Mouse (Mus musculus): Measurements from ENCODE around the gene Slc38a3. TPM values are rescaled to one million over a fixed set of nuclear protein-coding genes. Genes with fewer than 3 reads are reported as not detected.

The Slc38a3 gene
- polyA plus RNA-seq, 1 experiment from 2014 or later, result 3.5 TPM

DNA sequence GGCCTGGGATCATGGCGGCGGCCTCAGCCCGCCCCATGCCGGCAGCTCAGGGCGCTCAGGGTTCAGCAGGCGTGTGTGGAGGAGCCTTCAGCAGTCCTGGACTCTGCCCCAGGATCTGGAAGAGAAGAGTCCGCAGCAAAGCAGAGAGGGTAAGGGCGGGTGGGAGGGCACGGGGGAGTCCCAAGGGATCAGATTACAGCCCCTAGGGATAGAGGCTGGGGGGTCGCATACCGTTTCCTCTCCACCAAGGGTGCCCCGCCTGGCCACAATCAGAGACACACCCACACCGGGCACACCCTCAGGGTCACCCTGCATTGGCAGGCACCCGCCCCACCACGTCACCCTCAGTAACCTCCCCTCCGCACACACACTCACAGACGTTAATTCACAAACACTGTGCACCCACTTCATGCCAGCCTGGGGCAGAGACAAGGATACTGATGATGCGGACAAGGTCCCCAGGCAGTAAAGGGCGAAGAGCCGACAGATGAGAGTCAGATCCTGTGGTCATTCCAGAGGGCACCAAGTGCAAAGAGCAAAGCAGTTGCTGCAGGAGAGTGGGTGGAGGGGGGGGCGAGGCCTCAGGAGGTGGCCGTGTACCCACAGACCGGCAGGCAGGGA, 64.2 kb downstream of the Slc38a3 start:
- Histone ChIP-seq H3K4me1 (replicated peaks) (peaks cover 79% of the 10 kb centered on the region), H3K4me2 (peak overlapping the region; percentile 45), H3K9ac (replicated peaks) (peak overlapping the region; percentile 34), H3K27ac (peak overlapping the region; percentile 74), H3K36me3 (no peaks in the 10 kb centered on the region), H3K4me3 (replicated peaks) (peak overlapping the region; percentile 20), H3K27me3 (no peaks in the 10 kb centered on the region; the same call in 1 of the 2 replicates), H3K9me3 (no peaks in the 10 kb centered on the region)
- ATAC-seq (ENCODE audit: insufficient number of reproducible peaks, insufficient read depth, low FRiP score, low TSS enrichment, low read depth), result no peak
- 38% methylated on average over 23 of the region's 23 CpGs for WGBS

DNA sequence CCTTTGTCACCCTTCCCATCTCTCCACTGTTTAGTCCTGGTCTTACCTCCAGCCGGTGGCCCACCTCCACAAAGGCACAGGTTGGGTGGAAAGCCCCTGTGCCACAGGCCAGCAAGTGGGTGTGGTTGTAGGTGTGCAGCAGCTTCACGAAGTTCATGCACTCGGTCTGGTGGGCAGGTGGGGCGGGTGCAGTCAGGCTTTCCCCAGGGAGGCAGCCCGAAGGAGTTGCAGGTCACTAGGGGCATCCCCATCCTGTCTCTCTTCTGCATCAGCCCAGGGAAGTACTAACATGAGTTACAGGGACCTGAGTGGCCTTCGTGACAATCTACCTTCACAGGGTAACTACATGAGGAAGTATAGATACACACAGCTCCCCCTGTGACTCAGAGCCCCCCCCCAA, 66.1 kb downstream of the Slc38a3 start:
- Histone ChIP-seq H3K4me1 (replicated peaks) (peaks cover 60% of the 10 kb centered on the region), H3K27ac (no peak overlapping the region)
- WGBS, result 79% methylated on average over 6 of the region's 6 CpGs

DNA sequence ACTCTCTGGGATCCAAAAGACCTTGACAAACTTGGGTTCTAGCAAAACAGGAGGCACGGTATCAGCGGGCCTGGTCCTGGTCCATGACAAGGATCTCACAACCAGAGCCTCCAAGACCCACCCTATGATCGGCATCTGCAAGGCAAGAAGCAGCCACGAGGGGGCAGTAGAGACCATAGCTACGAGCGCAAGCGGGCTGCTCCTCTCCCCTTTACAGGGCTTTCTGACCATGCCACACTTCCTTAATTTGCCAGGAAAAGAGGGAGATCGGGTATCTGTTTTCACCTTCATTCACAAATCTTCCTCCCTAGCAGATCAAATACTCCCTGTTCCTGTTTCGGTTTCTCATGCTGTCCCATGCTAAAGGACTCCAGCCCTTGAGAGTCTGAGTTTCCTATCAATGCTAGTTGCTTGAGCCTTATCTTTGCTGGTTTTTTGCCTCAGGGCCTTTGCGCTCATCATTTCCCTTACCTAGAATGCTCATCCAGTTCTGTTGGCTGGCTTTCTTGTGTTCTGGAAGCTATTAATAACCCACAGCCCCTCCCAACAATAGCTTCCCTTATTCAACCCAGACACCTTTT, 67.2 kb downstream of the Slc38a3 start:
- Histone ChIP-seq H3K36me3 (peaks cover 4% of the 10 kb centered on the region; the same call in 1 of the 2 replicates), H3K9me3 (no peaks in the 10 kb centered on the region), H3K27me3 (peaks cover 8% of the 10 kb centered on the region), H3K27ac (0 out of 2 replicates have a peak overlapping the region, but pooled peaks have one; percentile 5), H3K4me1 (replicated peaks) (peaks cover 49% of the 10 kb centered on the region), H3K4me3 (replicated peaks) (no peak overlapping the region), H3K4me2 (no peak overlapping the region), H3K9ac (replicated peaks) (0 out of 2 replicates have a peak overlapping the region, but pooled peaks have one; percentile 5)
- no peak for ATAC-seq (ENCODE audit: insufficient number of reproducible peaks, insufficient read depth, low FRiP score, low TSS enrichment, low read depth)
- WGBS, result 11% methylated on average over 10 of the region's 10 CpGs

More for the DNA sequence above, 66.1 kb downstream of the Slc38a3 start:
- Histone ChIP-seq H3K9me3 (no peaks in the 10 kb centered on the region), H3K4me2 (no peak overlapping the region), H3K36me3 (peaks cover 4% of the 10 kb centered on the region; the same call in 1 of the 2 replicates), H3K9ac (replicated peaks) (no peak overlapping the region), H3K4me3 (replicated peaks) (no peak overlapping the region), H3K27me3 (peaks cover 8% of the 10 kb centered on the region)
- no peak for ATAC-seq (ENCODE audit: insufficient number of reproducible peaks, insufficient read depth, low FRiP score, low TSS enrichment, low read depth)

DNA sequence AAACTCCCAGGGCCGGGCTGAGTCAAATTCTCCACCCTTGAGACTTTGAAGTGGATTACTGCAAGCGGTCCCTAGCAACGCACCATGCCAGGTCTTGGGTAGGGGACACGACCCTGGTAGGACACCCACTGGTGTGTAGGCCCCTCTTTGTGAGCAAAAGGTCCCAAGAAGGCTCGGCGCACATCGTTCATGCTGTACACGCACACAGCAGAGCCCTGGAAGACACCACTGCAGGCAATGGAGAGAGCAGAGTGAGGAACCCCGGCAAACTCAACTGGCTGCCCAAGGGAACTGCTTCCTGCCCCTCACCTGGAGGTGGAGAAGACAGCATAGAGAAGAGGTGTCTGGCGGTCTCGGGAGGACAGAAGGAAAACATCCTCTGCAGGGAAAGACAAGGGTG, 68.1 kb downstream of the Slc38a3 start:
- H3K4me1 ChIP-seq (replicated peaks), result peaks cover 40% of the 10 kb centered on the region
- H3K4me2 ChIP-seq, result no peak overlapping the region
- H3K36me3 ChIP-seq, result peaks cover 4% of the 10 kb centered on the region; the same call in 1 of the 2 replicates
- no peak overlapping the region for H3K4me3 ChIP-seq (replicated peaks)
- 82% methylated on average over 11 of the region's 11 CpGs for WGBS
- ATAC-seq (ENCODE audit: insufficient number of reproducible peaks, insufficient read depth, low FRiP score, low TSS enrichment, low read depth), result no peak
- H3K27me3 ChIP-seq, result peaks cover 8% of the 10 kb centered on the region
- no peak overlapping the region for H3K27ac ChIP-seq
- no peak overlapping the region for H3K9ac ChIP-seq (replicated peaks)
- H3K9me3 ChIP-seq, result no peaks in the 10 kb centered on the region

DNA sequence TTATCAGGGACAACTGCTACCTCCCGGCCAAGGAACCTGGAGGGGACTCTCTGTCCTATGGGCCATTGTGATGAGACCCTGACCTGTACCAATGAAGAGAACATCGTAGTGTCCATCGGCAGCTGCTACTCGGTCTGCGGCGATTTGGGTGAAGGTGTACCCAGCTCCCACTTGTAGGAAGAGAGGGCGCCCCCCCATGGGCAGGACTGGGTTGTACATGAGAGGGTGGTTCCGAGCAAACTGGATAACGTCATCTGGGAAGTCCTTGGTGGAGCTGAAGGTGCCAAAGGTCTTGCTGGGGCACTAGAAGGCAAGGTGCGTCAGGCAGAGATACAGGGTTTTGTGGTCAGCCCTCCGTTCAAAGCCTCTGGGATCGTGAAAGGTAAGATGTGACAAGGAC, 68.6 kb downstream of the Slc38a3 start:
- no peak for ATAC-seq (ENCODE audit: insufficient number of reproducible peaks, insufficient read depth, low FRiP score, low TSS enrichment, low read depth)
- no peak overlapping the region for H3K4me3 ChIP-seq (replicated peaks)
- H3K27me3 ChIP-seq, result peaks cover 8% of the 10 kb centered on the region
- no peaks in the 10 kb centered on the region for H3K9me3 ChIP-seq
- H3K36me3 ChIP-seq, result peaks cover 4% of the 10 kb centered on the region; the same call in 1 of the 2 replicates
- peaks cover 35% of the 10 kb centered on the region for H3K4me1 ChIP-seq (replicated peaks)
- 79% methylated on average over 12 of the region's 12 CpGs for WGBS
- no peak overlapping the region for H3K9ac ChIP-seq (replicated peaks)
- no peak overlapping the region for H3K27ac ChIP-seq
- no peak overlapping the region for H3K4me2 ChIP-seq

Other genes starting within 250 kb of the Slc38a3 start
- 47.0 and 47.7 TPM in 2 replicates for gene Tmem115, start 135.6 kb downstream of the Slc38a3 start, polyA plus RNA-seq (2016; fragmentation: Nextera tagmentation; extraction: Ambion mirVana)
- gene Cyb561d2, start 127.3 kb downstream of the Slc38a3 start, polyA plus RNA-seq (2016; fragmentation: Nextera tagmentation; extraction: Ambion mirVana), result 15.3 and 15.6 TPM in 2 replicates
- 38.6 and 40.1 TPM in 2 replicates for gene Nprl2, start 127.3 kb downstream of the Slc38a3 start, polyA plus RNA-seq (2016; fragmentation: Nextera tagmentation; extraction: Ambion mirVana)
- 1.2 and 1.7 TPM in 2 replicates for gene Zmynd10, start 122.2 kb downstream of the Slc38a3 start, polyA plus RNA-seq (2016; fragmentation: Nextera tagmentation; extraction: Ambion mirVana)
- gene Rassf1, start 118.0 kb downstream of the Slc38a3 start, polyA plus RNA-seq (2016; fragmentation: Nextera tagmentation; extraction: Ambion mirVana), result 59.8 and 64.8 TPM in 2 replicates
- gene Tusc2, start 106.3 kb downstream of the Slc38a3 start, polyA plus RNA-seq (2016; fragmentation: Nextera tagmentation; extraction: Ambion mirVana), result 50.6 and 52.6 TPM in 2 replicates
- 127 and 128 TPM in 2 replicates for gene Hyal2, start 101.6 kb downstream of the Slc38a3 start, polyA plus RNA-seq (2016; fragmentation: Nextera tagmentation; extraction: Ambion mirVana)
- 13.7 and 14.9 TPM in 2 replicates for gene Hyal1, start 92.6 kb downstream of the Slc38a3 start, polyA plus RNA-seq (2016; fragmentation: Nextera tagmentation; extraction: Ambion mirVana)
- 14.3 and 16.1 TPM in 2 replicates for gene Naa80, start 90.6 kb downstream of the Slc38a3 start, polyA plus RNA-seq (2016; fragmentation: Nextera tagmentation; extraction: Ambion mirVana)
- 1.3 and 1.4 TPM in 2 replicates for gene Hyal3, start 88.7 kb downstream of the Slc38a3 start, polyA plus RNA-seq (2016; fragmentation: Nextera tagmentation; extraction: Ambion mirVana)
- gene Ifrd2, start 81.9 kb downstream of the Slc38a3 start, polyA plus RNA-seq (2016; fragmentation: Nextera tagmentation; extraction: Ambion mirVana), result 38.5 and 40.2 TPM in 2 replicates
- 8.1 and 9.1 TPM in 2 replicates for gene Sema3b, start 60.3 kb downstream of the Slc38a3 start, polyA plus RNA-seq (2016; fragmentation: Nextera tagmentation; extraction: Ambion mirVana)
- gene Gnai2, start 34.2 kb downstream of the Slc38a3 start, polyA plus RNA-seq (2016; fragmentation: Nextera tagmentation; extraction: Ambion mirVana), result 400 and 416 TPM in 2 replicates
- 2.1 and 2.2 TPM in 2 replicates for gene Gnat1, start 10.2 kb upstream of the Slc38a3 start, polyA plus RNA-seq (2016; fragmentation: Nextera tagmentation; extraction: Ambion mirVana)
- 47.6 and 53.5 TPM in 2 replicates for gene Sema3f, start 40.9 kb upstream of the Slc38a3 start, polyA plus RNA-seq (2016; fragmentation: Nextera tagmentation; extraction: Ambion mirVana)
- 232 and 239 TPM in 2 replicates for gene Rbm5, start 101.5 kb upstream of the Slc38a3 start, polyA plus RNA-seq (2016; fragmentation: Nextera tagmentation; extraction: Ambion mirVana)
- 111 TPM in 2 replicates for gene Rbm6, start 203.7 kb upstream of the Slc38a3 start, polyA plus RNA-seq (2016; fragmentation: Nextera tagmentation; extraction: Ambion mirVana)
- 10.4 and 12.9 TPM in 2 replicates for gene Mon1a, start 218.6 kb upstream of the Slc38a3 start, polyA plus RNA-seq (2016; fragmentation: Nextera tagmentation; extraction: Ambion mirVana)
- 2.5 and 3.1 TPM in 2 replicates for gene Mst1r, start 237.3 kb upstream of the Slc38a3 start, polyA plus RNA-seq (2016; fragmentation: Nextera tagmentation; extraction: Ambion mirVana)

Data from limb, embryonic 12.5 days (tissue).